Mouse (Mus musculus): ENCODE measurements around the gene Chst10.

Gene Chst10

DNA sequence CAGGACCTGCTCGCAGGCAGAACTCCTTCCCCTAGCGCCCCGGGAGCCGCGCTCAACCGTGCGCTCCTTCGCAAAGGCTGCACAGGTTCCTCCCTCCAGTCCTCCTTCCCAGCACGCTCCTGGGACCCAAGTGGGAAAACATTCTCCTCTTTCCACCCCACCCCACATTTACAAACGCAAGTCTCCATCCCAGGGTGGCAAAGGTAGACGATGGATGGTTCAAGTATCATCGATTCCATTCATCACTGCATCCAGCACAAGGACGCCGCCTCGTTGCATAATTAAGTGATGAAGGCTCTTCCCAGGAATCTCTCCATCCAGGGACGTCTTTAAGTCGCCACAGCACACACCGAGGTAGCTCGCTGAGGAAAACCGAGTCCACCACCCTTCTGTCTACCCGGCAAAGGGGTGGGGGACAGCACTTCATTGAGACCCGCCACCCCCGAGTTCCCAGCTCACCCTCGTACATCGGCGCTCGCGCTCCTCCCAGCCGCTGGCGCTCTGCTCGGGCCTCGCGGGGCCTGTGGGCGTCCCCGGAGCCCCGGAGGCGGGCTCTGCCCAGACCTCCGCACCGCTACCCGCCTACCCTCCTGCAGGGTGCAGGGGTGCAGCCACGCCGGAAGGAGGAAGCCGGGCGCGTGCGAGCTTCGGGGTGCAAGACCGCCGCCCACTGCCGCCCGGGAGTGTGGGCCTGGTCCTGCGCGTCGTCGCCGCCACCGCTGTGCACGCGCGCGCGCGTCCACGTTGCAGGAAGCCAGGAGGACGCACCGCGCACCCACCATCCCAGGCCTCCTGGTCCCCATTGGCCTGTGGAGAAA is at the start of gene Chst10:
Gene Chst10 (minus strand): TSS at position 731 of the 818 bp plus-strand sequence.
- DNase-seq (ENCODE audit: extremely low spot score): peak; percentile 79

DNA sequence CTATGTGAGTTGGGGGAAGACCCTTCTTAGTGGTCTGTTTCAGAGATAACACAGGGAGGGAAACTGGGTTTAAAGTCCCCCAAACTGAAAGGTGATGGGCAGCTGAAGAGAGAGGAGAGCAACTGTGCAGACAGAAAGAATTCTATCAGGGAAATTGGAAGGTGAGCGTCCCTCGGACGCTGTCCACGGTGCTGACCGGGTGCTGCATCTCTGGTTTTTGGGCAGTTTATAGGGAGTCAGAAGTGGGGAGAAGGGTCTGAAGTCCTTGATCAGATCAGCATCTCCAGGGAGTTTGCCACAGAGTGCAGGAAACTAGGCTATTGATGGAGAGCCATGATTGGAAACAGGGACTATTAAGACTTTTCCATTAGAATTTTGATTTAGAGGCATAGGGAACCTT is 41.6 kb upstream of the Chst10 start:
- peak; percentile 44 for DNase-seq (ENCODE audit: extremely low spot score)

DNA sequence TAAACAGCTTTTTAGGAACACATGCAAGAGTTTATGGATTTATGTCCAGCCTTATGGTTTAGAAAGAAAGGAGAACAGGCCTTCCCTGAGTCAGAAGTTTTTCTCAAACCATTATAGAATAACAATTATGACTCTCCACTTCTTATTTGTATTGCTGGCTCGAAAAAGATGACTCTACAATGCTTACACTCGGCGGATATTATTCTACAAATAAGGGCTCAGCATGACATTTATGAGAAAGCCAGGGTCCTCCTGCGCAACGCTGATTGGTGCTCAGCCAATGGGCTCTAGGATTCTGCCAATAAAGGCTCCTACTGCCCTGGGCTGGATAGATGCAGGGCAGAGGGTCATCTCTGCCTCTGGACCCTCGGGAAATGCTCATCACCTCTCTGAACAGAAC is 40.9 kb upstream of the Chst10 start, which contains the start of gene Nms:
Gene Nms (plus strand): TSS at position 301 of the 400 bp plus-strand sequence.
- no peak for DNase-seq (ENCODE audit: extremely low spot score)

DNA sequence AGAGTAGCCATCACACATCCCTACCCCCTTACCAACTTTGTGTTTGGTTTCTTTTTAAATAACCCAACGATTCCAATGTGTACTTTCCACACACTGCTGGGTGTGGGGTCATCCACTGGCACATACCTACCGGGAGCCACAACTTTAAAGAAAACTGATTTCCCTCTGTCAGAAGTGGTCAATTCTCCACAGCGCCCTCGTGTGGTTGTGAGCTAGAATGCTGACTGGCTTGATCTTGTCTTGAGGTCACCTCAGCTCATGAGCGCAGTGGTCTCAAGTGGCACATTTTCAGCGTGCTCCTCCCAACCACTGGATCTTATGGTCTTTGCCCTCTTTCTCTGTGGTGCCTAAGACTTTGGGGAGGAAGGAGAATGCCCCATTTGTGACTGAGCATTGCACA is 38.8 kb upstream of the Chst10 start:
- DNase-seq (ENCODE audit: extremely low spot score): peak; percentile 45

DNA sequence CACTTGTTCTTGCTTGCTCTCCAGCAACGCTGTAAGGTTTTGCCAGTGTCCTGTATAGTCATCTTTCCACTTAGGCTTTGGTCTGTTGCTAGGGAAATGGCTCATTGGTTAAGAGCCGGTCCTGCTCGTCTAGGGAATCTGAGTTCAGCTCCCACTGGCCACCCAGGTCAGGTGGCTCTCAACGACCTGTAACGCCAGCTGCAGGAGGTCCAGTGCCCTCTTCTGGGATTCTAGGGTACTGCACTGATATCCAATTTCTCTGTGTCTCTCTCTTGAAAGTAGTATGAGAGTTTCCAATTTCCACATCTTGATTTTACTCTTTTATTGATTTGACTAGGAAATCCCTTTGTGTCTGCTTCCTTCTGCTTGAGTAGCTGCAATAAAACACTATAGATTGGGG is 36.7 kb upstream of the Chst10 start:
- peak; percentile 31 for DNase-seq (ENCODE audit: extremely low spot score)

DNA sequence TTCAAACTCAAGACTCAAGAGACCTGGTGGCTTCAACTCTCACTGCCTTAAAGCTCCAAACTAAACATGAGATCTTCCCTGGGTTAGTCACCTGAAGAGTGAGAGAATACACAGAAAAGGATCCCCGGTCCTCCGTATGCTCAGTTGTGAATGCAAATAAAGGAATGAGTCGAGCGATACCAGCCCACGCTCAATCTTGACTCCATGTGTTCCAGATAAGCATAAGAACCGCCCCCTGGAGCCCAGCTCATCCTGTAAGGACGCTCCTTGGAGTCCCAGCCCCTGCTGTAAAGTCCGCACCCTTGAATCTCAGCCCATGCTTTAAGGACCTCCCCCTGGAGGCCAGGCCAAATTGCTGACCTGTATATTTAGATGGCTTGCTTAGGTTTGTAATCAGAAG is 32.8 kb upstream of the Chst10 start:
- no peak for DNase-seq (ENCODE audit: extremely low spot score)

DNA sequence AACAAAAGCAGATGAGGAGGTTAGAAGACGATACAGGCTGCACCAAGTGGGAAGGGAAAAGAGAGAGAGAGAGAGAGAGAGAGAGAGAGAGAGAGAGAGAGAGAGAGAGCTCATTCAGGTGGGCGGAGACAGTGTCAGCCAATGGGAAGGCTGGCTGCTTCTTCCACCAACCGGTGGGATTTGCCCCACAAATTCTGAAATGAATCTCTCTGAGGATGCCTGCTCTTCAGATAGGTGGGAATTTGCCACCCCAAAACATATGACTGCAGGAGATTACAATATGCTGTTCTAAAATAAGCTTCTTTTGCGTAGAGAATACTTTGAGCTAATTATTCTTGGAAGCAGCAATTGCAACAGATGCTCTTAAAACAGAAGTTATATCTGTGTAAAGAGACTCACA is 31.5 kb upstream of the Chst10 start:
- no peak for DNase-seq (ENCODE audit: extremely low spot score)

DNA sequence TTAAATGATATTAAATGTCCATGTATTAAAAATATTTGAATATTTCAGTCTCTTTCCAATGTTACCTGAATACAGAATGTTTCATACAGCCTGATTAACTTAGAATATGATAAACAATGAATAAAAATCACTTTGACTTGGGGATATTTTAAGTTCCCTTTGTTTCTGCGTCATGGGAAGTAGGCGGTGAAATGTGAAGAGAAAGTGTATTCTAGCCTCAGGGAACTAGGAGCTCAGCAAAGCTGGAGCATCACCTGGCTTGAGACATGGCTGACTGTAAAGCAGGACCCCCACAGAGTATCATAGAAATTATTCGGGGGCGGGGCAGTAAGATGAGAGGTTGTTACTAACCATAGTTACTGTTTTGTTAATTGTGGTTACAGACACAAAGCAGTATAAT is 31.0 kb upstream of the Chst10 start:
- DNase-seq (ENCODE audit: extremely low spot score): no peak

DNA sequence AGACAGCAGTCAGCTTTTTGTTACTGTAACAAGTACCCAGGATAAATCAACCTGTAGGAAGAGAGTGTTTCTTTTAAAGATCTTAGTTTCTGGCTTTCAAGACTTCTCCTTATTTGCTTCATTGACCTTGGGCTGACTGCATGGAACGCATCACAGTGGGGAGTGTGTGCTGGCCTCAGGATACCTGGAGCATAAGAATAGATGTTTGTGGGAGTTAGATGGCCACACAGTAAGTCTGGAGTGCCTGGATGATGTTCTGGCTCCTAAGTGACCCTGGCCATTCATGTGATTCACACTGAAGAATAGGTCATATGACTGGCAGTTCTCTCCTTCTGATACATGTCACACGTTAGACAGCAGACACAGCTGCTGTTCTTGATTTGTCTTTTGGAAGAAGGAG is 6.0 kb upstream of the Chst10 start:
- no peak for DNase-seq (ENCODE audit: extremely low spot score)

DNA sequence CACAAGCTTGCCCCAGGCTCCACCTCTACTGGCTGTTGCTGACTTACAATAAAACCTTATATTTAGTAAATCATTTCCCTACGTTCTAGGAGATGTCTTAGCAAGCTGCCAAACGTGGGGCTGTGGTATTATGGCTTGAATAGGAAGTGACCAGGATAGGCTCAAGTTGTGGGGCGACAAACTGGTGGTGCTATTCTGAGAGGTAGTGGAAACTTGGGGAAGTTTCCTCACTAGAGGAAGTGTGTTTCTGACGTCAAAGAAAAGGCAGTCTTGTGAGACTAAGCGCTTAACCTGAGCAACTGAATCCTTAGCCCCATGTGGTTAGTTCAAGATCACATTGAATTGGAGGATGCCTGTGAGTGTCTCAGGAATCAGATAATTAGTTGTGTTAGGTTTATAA is 4.6 kb upstream of the Chst10 start:
- no peak for DNase-seq (ENCODE audit: extremely low spot score)

DNA sequence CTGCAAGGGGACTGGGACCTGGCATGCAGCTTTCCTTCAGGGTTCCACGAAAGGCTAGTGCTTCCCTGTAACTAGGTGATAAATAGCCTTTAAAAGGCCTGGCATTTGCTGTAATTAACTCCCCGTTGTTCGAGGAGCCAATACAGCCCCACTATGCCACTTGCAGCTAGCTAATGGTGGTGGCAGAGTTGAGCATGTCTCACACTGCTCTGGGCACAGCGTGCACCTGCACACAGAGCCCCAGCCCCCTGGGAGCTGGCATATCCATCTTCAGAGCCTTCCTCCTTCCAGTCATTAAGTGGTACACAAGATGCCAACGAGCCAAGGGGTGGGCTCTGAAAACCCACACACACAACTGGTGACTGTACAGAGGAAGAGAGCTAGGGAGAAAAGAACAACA is 4.9 kb downstream of the Chst10 start:
- no peak for DNase-seq (ENCODE audit: extremely low spot score)

DNA sequence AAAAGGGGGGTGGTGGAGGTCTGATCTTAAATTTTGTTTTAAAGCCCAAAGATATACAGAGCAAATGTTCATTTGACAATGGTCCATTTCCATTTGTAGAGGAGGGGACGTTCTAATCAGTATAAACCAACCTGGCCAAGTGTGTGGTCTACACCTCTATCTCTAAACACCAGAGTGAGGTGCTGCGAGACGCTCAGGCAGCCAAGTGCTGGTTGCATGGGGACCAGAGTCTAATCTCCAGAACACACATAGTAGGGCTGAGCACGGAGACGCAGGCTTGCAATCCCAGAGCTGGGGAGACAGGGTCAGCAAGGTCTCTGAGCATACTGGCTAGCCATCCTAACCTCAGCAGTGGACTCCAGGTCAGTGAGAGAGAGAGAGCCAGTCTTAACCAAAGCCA is 6.5 kb downstream of the Chst10 start:
- no peak for DNase-seq (ENCODE audit: extremely low spot score)

DNA sequence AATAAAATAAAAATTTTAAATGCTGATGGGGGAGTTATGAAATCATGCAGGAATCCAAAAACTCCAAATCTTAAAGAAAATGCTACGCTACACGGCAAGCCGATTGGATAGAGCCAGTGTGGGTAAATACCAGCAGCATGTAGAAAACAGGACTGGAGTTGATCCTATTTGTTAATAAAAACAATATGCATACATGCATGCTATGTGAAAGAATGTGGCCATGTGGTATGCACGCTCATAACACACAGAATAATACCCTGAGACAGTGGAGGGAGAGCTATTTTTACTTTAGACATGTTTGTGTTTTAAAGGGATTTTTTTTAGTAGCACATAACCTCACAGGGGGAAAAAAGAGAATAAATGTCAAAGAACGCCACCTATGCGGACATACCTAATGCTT is 9.2 kb downstream of the Chst10 start:
- DNase-seq (ENCODE audit: extremely low spot score): no peak

DNA sequence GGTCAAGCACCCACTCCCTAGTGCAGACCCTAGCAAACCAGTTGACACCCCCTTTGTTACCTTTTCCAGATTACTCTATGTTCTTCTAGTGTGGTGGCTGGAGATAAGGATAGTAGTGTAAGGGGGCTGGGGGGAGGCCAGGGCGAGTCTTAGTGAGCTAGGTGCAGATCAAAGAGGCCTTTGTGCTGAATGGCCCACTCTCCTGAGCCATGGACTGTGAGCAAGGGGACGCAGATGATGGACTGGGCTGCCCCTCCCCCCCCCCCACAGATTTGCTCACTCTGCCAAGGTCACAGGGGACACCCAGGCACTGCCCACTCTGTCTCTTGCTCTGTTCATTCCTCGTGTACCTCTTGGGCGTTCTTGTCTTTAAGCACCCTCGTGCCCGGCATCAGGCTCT is 10.9 kb downstream of the Chst10 start:
- DNase-seq (ENCODE audit: extremely low spot score): no peak

DNA sequence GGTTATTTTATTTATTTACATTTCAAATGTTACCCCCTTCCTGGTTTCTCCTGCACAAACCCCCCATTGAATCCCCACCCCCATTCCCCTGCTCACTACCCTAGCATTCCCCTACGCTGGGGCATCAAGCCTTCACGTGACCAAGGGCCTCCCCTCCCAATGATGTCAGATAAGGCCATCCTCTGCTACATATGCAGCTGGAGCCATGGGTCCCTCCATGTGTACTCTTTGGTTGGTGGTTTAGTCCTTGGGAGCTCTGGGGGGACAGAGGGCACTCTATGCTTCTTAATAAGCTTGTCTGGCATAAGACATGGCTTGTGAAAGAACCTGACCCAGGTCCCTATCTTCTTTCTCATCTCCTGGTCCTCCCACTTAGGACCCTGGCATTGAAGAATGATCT is 11.4 kb downstream of the Chst10 start:
- DNase-seq (ENCODE audit: extremely low spot score): no peak

DNA sequence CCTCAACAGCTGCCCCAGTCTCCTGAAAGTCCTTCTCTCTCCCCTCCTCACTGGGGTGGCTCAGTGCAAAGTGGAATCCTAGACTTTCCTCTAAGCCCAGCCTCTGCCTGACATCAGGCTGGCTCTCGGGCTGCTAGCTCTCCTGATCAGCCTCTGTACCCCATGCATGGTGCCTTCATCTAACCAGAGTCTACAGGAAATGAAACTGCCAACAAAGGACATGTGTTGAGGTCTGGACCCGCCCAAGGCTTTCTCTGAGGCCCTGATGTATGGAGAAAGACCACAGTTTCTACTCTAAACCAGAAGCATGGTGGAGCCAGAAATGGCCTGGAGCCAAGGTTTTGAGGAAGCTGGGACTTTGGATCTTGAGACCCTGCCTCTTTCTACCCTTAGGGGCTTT is 12.0 kb downstream of the Chst10 start:
- DNase-seq (ENCODE audit: extremely low spot score): no peak

DNA sequence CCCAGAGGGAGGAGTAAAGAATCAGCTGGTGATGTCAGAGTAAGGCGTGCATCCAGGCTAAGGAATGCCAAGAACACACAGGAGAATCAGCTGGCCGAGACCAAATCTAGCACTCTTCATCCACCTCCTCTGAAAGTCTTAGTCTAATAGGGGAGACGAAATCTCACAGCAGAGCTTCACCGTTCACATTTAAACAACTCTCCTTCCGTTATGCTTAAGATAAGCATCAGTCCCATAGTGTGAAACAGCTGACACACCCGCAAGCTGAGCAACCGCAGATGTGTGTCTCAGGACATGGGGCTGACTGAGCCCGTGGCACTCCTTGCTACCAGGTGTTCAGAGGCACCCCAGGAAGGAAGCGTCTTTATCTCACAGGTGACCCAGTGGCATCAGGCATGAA is 14.2 kb downstream of the Chst10 start:
- DNase-seq (ENCODE audit: extremely low spot score): no peak

DNA sequence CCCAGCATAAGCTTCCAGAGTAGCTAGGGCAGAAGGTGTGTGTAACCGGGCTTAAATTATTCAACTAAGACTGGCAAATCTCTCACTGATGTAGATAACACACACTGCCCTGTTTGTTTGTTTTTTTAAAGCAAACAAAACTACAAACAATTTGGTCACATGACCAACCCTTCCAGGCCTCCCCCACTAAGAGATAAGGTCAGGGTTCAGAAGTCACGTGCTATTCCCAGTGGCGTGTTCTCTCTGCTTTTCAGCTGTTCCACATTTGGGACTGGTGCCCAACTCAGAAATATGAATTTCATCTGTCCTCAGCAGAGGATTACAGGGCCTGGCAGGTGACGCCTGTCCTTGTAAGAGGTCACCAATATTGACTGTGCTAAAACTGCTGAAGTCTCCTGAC is 15.2 kb downstream of the Chst10 start:
- no peak for DNase-seq (ENCODE audit: extremely low spot score)

DNA sequence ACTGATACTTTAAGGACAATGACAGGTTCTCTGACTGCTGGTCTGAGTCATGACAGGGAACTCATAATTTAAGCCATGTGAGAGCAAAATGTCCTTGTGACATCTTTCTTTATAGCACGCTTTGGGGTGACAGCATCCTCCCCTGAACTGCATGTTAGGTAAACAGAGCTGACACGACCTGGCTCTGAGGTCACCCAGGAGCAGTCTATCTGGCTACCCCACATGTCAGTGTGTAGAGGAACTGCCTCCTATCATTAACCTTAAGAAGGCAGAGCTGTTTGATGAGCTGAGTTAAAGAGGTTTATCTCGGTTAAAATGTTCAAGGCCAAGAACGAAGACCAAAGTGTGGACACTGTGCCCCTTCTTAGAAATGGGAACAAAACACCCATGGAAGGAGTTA is 16.6 kb downstream of the Chst10 start:
- DNase-seq (ENCODE audit: extremely low spot score): no peak

DNA sequence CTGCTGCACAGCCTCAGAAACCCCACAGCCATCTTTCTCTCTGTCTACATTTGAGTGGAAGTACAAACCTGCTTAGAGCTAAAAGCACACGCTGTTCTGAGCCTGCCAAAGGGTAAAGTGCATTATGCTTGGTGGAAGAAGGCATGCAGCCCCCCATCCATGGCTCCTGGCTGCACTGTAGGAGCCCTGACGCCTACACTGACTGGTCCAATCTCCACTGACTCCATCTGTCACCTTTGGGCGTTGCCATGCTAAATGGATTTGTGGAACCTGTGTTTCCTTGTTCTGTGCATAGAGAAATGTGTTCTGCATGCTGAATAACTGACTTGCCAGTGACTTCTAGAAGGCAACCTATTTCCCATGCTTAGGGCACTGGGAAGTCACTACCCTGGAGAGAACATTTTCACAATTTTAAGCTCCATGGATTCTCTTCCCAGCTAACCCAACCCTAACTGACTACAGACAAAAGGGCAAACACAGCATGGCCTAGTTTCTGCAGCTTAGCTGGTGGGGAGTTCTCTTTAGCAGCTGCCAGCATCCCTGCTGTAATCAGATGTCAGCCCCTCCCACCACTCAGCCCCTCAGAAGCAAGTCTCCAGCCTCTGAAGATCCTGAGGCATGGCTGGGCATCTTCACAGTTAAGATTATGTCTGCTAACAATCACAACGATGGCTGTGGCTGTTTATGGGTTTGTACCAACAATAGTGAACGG is 21.1 kb downstream of the Chst10 start:
- no peak for DNase-seq (ENCODE audit: extremely low spot score)

DNA sequence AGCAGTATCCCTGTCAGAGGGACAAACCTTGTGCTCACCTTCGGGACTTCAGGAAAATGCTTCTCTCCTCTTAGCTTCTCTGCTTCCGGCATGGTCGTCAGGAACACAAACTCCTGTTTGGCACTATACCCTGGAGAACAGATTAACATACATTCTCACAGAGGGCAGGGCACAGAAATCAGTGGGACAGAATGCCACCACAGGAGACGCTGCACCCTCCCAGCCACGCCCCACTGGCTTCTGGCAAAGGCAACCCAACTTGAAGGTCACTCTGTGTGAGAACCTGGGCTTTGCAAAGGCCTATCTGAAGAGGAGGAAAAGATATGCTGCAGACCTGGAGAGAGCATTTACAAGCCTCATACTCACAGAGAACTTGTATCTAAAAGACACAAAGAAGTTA is 24.1 kb downstream of the Chst10 start:
- DNase-seq (ENCODE audit: extremely low spot score): no peak

DNA sequence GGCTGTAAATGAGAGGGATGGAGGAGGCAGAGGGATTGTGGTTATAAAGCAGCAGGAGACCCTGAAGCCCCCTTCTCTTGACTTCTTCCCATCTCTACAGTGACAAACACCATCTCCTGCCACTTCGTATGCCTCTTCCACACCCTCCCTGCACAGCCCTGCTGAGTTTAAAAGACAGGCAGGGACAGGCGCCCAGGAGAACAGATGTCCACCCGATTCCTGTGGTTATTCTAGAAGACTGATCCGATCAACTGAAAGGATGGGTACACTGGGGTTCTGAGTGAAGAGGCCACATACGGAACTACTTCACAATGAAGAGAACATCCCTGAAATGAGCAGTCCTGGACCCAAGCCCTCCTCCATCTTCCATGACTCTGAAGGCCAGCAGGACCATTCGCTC is 26.1 kb downstream of the Chst10 start:
- no peak for DNase-seq (ENCODE audit: extremely low spot score)

DNA sequence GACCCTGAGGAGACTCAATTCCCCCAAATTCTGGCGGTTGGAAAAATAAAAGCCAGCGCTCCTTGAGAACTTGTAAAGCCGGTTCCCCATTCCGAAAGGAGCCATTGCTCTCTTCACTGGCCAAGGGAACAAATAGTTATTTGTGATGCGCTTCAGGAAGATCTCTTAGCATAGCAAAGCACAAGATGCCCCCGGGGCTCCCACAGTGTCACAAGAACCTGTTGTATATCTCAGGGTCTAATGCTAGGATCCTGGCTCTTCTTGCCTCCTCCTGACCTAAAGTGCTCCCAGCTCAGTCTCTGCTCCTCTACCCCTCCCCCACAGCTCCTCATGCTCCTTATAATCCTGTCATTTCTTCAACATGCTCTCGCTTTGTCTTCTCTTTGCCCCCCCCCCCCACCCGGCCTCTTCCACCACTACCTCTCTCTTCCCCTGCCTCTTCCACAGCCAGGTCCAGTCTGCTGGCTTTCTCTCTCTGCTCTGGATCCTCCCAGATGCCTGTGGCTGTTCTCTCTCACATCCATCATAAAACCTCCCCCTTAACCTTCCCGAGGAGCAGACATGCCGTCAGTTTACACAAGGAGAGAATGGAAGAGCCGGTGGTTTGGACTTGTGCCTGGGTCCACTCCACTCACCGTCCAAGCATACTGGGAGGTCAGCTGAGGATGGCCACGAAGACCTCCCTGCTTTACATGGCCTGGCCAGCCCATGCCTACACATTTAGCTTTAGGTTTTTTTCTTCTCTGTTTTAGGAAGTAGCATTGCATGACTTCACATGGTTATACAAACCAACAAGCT is 28.4 kb downstream of the Chst10 start:
- no peak for DNase-seq (ENCODE audit: extremely low spot score)
